Mouse (Mus musculus) left cerebral cortex, postnatal 10 days (tissue): ENCODE measurements around the gene Myocos. TPM values are rescaled to one million over a fixed set of nuclear protein-coding genes. Genes with fewer than 3 reads are reported as not detected.
"Not testable (repeated sequence)": the region's sequence is repeated elsewhere in the genome, so short reads cannot be mapped to it uniquely, and the experiment has no call there.

Source experiments
- DNase-seq, 2 experiments: peaks; one replicate each; pipeline ENCODE4 v3.0.0; 2021 to 2022; ENCODE audit warnings: low spot score in 2 of 2, mixed read lengths in 1 of 2; ENCODE audit errors: extremely low spot score in 1 of 2
- intact Hi-C: fragments of 180-260 bp; cut with DNase I; formaldehyde crosslinking; loops from one replicate; pipeline ENCODE4 v1.15.1; 2025
- total RNA-seq, 2 experiments: library from RNA; stranded (reverse); gene quantifications; 2 replicates each; pipeline ENCODE4 v1.2.3; 2021

The Myocos gene
- not detected for total RNA-seq

- intact Hi-C loops: no loop called here
- no peak for DNase-seq
Measured at GRCm38 (mm10) chr1:162658119-162658518, at the start of gene Myocos. Myocos (minus strand) TSS chr1:162658219.

DNA sequence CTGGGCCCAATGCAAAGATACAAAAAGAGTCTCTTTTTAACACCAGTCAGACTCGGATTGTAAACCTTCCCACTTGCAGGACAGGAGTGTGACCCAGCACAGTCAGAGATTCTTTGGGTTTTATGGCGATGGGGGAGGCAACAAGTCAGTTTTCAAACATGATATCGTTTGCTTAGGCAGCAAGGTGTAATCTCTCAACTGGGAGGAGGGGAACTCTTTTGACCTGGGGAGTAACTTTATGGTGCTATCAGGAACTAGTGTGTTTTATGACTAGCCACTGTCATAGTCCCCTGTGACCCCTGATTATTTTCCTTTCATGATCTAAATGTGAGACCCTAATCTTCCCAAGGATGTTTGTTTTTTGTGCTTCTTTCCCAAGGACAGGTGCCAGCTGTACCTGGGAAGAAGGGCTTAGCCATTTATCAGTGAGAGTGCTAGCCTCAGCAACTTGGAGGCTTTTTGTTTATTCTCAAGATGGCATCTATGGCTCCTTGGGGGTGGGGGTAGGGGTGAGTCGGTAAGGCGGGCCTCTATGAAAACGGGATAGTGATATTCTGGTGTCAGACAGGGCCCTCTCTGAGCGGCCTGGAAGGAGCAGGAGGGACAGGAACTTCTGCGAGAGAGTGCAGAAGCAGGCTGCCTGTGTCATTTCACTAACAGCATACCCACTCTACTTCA lies 42.5 kb upstream of the Myocos start:
- DNase-seq: no peak
- intact Hi-C loops: no loop called here

DNA sequence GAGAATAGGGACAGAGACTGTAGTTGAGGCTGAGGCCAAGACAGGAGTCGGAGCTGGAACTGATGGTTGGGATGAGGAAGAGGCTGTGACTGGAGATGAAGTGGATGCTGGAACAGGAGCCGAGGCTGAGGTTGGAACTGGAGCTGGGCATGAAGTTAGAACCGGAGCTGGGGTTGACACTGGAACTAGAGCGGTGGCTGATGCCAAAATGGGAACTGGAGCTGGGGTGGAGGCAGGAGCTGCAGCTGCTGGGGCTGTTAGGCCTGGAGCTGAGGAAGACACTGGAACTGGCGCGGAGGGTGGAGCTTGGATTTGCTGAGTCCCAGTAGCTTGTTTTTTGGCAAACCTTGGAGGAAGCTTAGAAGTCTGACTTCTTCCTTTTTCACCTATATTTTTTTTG lies 39.8 kb upstream of the Myocos start:
- intact Hi-C loops: no loop called here
- no peak for DNase-seq

GRCm38 (mm10) chr1:162693721-162694120 lies 35.7 kb upstream of the Myocos start:
- intact Hi-C loops: no loop called here

DNA sequence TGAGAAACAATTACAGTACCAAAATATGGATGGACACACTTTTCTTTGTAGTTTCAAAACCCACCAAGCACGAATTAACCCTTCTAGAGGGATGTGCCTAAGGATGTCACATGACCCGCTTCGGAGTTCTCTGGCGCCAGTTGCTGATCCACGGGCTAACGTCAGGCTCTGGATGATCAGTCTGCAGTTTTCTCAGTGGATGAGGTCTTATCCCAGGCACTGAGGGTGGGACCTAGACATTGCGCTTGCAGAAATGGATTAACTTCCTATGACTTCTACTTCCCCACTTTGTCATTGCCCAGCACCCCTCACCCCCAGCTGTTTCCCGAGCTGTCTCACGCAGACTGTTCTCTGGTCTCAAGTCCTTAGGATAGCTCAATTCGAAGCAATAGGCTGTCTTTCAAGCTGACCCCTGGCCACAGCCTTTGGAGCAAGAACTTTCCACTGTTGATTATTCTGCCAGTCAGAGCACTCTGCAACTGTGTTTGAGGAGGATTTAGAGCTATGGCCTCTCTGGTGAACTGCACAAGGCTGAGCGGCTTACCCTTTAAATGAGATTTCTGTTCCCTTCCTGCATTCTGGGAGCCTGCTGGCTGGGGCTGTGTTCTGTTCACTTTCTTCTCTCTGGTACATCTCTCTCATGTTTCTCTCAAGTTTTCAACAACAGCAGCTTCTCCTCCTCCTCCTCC lies 7.6 kb upstream of the Myocos start:
- DNase-seq: no peak
- intact Hi-C loops: loop anchor here (2.0 to 10.0 kb wide), 3 partner anchors 83 to 311 kb away; partner anchors contain the start of gene Mettl13

More at GRCm38 (mm10) chr1:162693721-162694120, 35.7 kb upstream of the Myocos start:
- no peak for DNase-seq

- peak; percentile 69 to 81 for DNase-seq
- intact Hi-C loops: loop anchor here (2.0 to 10.0 kb wide), 3 partner anchors 83 to 310 kb away; partner anchors contain the start of gene Mettl13
Measured at GRCm38 (mm10) chr1:162664826-162665475, 6.9 kb upstream of the Myocos start.

DNA sequence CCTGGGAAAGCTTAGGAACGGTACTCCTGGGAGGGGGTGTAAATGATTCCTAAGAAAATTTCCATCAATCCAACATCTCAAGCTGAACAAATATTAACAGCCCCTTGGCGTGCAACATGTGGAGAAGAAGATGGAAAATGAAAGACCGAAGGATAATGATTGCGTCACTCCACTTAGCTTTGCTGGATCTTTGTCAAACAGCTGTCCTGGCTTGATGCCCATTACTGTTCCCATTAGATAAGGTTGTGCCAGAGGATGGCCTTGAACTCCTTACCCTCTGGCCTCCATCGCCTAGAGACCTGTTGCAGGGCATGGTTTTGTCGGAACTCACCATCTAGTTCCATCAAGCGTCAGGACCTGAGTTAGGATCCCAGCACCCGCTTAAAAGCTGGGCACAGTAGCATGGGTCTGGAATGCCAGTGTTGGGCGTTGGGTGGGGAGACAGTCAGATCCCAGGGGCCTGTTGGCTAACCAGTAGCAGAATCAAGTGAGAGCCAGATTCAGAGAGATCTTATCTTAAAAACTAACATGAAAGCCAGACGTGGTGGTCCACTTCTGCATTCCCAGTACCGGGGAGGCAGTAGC lies 2.3 kb upstream of the Myocos start:
- intact Hi-C loops: loop anchor here (10.0 kb wide), 1 partner anchor 306 kb away; no protein-coding TSS in a partner anchor
- DNase-seq: no peak

- intact Hi-C loops: no loop called here
- no peak for DNase-seq
Measured at GRCm38 (mm10) chr1:162648416-162648815, 9.6 kb downstream of the Myocos start.

DNA sequence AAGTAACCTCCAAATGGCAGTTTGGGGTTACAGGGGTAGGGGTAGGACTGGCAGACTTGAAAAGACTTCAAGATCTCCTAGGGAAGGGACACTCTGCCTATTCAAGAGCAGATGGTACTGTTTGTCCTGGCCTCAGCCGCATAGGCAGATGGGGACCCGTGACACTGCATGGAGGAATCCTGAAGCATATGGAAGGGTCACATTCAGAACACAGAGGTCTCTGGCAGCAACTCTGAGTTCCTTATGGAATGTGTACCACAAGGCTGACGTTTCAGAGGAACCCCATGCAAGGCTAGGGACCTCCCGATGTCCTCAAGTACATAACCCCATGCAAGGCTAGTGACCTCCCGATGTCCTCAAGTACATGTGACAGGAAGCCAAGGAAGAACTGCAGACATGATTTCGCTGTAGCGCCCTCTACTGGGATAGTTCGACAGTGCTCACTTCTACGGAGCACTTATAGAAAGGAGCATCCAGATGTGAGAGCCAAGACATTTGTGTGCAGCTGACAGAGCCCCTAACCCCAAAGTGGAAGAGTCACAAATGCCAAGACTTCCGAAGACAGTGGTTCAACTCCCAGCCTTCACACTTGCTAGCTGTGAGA lies 11.8 kb downstream of the Myocos start:
- DNase-seq: no peak
- intact Hi-C loops: no loop called here

DNA sequence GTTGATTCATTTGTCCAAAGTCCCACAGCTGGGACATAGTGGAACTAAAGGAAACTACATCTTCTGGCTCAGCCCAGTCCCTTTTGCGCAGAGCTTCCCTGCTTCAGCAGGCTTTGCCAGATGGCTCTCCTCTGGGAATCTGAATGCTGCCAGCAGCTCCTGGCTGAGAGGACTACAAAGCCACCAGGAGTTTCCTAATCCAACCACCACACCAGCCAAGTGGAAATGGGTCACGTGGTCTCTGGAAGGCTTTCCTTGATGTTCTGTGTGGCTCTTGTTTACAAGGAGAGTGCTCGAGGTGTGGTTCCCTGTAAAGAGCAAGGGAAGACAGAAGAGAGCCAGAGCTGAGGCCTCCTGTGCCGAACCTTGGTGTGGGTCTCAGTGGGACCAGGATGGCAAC lies 14.3 kb downstream of the Myocos start:
- DNase-seq: peak; percentile 48 to 70
- intact Hi-C loops: no loop called here

GRCm38 (mm10) chr1:162642591-162642990 lies 15.4 kb downstream of the Myocos start:
- intact Hi-C loops: no loop called here
- no peak for DNase-seq

GRCm38 (mm10) chr1:162639861-162640260 lies 18.2 kb downstream of the Myocos start:
- no peak for DNase-seq
- intact Hi-C loops: no loop called here

- no peak for DNase-seq
- intact Hi-C loops: no loop called here
Measured at GRCm38 (mm10) chr1:162639051-162639750, 18.8 kb downstream of the Myocos start, which contains the start of gene Myoc. Myoc (plus strand) TSS chr1:162639155.

- no peak for DNase-seq
- intact Hi-C loops: no loop called here
Measured at GRCm38 (mm10) chr1:162638535-162638934, 19.5 kb downstream of the Myocos start.

DNA sequence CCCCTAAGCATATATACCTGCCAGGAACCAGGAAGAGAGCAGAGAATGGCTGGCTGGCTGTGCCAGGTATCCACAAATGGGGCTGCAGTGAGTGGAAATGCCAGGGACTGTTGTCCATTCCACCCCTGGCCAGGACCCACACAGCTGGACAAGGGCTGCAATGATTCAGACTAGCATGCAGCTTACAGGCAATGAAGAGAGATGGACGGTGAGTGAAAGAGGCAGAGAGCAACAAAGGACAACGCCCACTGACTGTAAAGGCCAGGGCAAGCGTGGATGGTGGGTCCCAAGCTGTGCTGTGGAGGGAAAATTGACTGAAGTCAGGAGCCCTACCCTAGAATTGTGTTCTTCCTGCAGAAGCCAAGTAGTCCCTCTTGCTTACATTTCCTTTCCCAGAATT lies 21.5 kb downstream of the Myocos start:
- no peak for DNase-seq
- intact Hi-C loops: no loop called here

- intact Hi-C loops, DNase-seq: not testable (repeated sequence)
Measured at GRCm38 (mm10) chr1:162635291-162635931, 22.6 kb downstream of the Myocos start.

DNA sequence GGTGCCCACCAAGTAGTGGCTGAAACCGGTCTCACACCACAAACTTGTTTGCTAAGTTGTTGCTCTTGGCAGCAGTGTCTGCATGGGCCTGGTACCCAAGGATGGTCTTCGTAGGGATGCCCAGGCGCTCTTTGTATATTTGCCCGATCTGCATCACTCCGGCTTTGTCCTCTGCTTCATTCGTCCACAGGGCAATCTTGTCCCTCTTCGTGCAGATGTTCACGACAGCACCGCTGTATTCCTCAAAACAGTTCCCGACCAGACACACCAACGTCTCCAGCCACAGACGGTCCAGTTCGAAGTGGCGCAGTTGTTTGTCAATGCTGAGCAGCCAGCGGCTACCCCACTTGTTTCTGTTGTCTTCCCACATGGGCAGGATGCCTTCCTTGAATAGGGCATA lies 29.7 kb downstream of the Myocos start:
- DNase-seq, intact Hi-C loops: not testable (repeated sequence)

DNA sequence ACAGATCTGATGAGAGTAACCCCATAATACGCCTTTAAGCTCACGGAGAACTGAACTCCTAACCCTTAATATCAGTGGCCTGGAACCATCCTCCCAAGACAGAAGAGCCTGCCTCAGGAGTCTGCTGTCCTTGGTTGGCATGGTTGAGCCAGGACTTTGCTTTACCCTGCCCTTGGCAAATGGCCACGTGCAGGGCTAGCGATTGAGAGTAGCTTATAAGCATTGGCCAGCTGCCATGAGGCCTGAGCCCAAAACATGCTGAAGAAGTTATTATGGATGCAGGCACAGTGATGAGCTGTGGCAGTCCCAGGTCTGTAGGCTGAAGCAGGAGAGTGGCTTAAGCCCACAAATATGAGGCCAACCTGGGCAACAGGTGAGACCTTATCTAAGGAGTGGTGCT lies 30.2 kb downstream of the Myocos start:
- intact Hi-C loops, DNase-seq: not testable (repeated sequence)
